Mouse (Mus musculus) MEL (cell line): ENCODE measurements around the gene Gm9945. TPM values are rescaled to one million over a fixed set of nuclear protein-coding genes. Genes with fewer than 3 reads are reported as not detected.

Experiments used
- DNase-seq: peaks from one replicate; pipeline ENCODE4 v3.0.0; 2011; ENCODE audit warnings: low read depth, low spot score
- H3K27ac ChIP-seq: 2 replicates; pipeline ENCODE4 v1.5.1; 2012; ENCODE audit warnings: low read depth, mild to moderate bottlenecking, control low read depth, low read length, moderate library complexity; ENCODE audit not compliant: control insufficient read depth
- H3K27me3 ChIP-seq, 2 experiments: fragments of 150-350 bp in 1 of 2; sonication (generic) in 1 of 2; 2 replicates each; pipeline ENCODE4 v1.6.1; 2012; ENCODE audit warnings: low read length in 2 of 2, mild to moderate bottlenecking in 2 of 2, improper control_type of control experiment in 1 of 2, moderate library complexity in 1 of 2; ENCODE audit not compliant: insufficient read depth in 2 of 2, control insufficient read depth in 1 of 2
- H3K36me3 ChIP-seq, 2 experiments: 2 replicates each; pipeline ENCODE4 v1.6.1; 2012 to 2014; ENCODE audit warnings: low read length in 2 of 2, improper control_type of control experiment in 1 of 2, inconsistent platforms in 1 of 2, mild to moderate bottlenecking in 1 of 2; ENCODE audit not compliant: insufficient read depth in 2 of 2, control insufficient read depth in 1 of 2
- H3K4me1 ChIP-seq, 2 experiments: fragments of 150-350 bp in 1 of 2; sonication (generic) in 1 of 2; 2 replicates each; pipeline ENCODE4 v1.6.1; 2012; ENCODE audit warnings: low read length in 2 of 2, improper control_type of control experiment in 1 of 2, mild to moderate bottlenecking in 1 of 2; ENCODE audit not compliant: insufficient read depth in 2 of 2, control insufficient read depth in 1 of 2
- H3K4me3 ChIP-seq, 2 experiments: fragments of 150-350 bp in 1 of 2; sonication (generic) in 1 of 2; 2 replicates each; pipeline ENCODE4 v1.5.1; 2012; ENCODE audit warnings: low read depth in 2 of 2, low read length in 2 of 2, mild to moderate bottlenecking in 2 of 2, moderate library complexity in 2 of 2, control low read depth in 1 of 2, improper control_type of control experiment in 1 of 2; ENCODE audit not compliant: control insufficient read depth in 1 of 2, insufficient read depth in 1 of 2
- H3K79me2 ChIP-seq: 2 replicates; pipeline ENCODE4 v1.6.1; 2012; ENCODE audit warnings: mild to moderate bottlenecking, low read length, moderate library complexity; ENCODE audit not compliant: control insufficient read depth, poor library complexity, insufficient read depth
- H3K9ac ChIP-seq: 2 replicates; pipeline ENCODE4 v1.6.1; 2012; ENCODE audit warnings: low read depth, mild to moderate bottlenecking, control low read depth, low read length, moderate library complexity; ENCODE audit not compliant: control insufficient read depth, poor library complexity, severe bottlenecking
- H3K9me3 ChIP-seq: fragments of 150-350 bp; sonication (generic); replicated peaks from 2 replicates; pipeline ENCODE4 v1.6.1; 2012; ENCODE audit warnings: mild to moderate bottlenecking, low read length, improper control_type of control experiment, moderate library complexity; ENCODE audit not compliant: insufficient read depth
- BHLHE40 ChIP-seq: IDR thresholded peaks from 2 replicates; pipeline ENCODE4 v1.6.1; 2012; ENCODE audit warnings: low read depth, mild to moderate bottlenecking, inconsistent platforms, low read length, improper control_type of control experiment, borderline replicate concordance
- ELF1 ChIP-seq: IDR thresholded peaks from 2 replicates; pipeline ENCODE4 v1.6.1; 2014; ENCODE audit warnings: low read depth, mild to moderate bottlenecking, inconsistent platforms, low read length, improper control_type of control experiment, moderate library complexity
- EP300 ChIP-seq, 2 experiments: IDR thresholded peaks; 2 replicates each; pipeline ENCODE4 v1.6.1; 2011; ENCODE audit warnings: improper control_type of control experiment in 2 of 2, low read length in 2 of 2, low read depth in 1 of 2, mild to moderate bottlenecking in 1 of 2
- ETS1 ChIP-seq: IDR thresholded peaks from 2 replicates; pipeline ENCODE4 v1.6.1; 2012; ENCODE audit warnings: low read depth, mild to moderate bottlenecking, inconsistent platforms, low read length, improper control_type of control experiment, moderate library complexity
- GABPA ChIP-seq: IDR thresholded peaks from 2 replicates; pipeline ENCODE4 v1.6.1; 2012; ENCODE audit warnings: low read depth, mild to moderate bottlenecking, inconsistent platforms, low read length, improper control_type of control experiment, moderate library complexity
- GATA1 ChIP-seq: IDR thresholded peaks from 2 replicates; pipeline ENCODE4 v1.6.1; 2011; ENCODE audit warnings: low read depth, low read length, improper control_type of control experiment
- MAFK ChIP-seq: IDR thresholded peaks from 2 replicates; pipeline ENCODE4 v1.6.1; 2011; ENCODE audit warnings: low read depth, mild to moderate bottlenecking, low read length, improper control_type of control experiment, borderline replicate concordance
- MEF2A ChIP-seq: IDR thresholded peaks from 2 replicates; pipeline ENCODE4 v1.6.1; 2014; ENCODE audit warnings: low read depth, mild to moderate bottlenecking, inconsistent platforms, low read length, improper control_type of control experiment; ENCODE audit not compliant: poor library complexity, insufficient replicate concordance, severe bottlenecking; ENCODE audit errors: extremely low read depth
- MXI1 ChIP-seq: IDR thresholded peaks from 2 replicates; pipeline ENCODE4 v1.6.1; 2011; ENCODE audit warnings: mild to moderate bottlenecking, low read depth, low read length, improper control_type of control experiment
- MYB ChIP-seq: IDR thresholded peaks from 2 replicates; pipeline ENCODE4 v1.6.1; 2011; ENCODE audit warnings: mild to moderate bottlenecking, low read depth, low read length, improper control_type of control experiment
- SIN3A ChIP-seq: IDR thresholded peaks from 2 replicates; pipeline ENCODE4 v1.6.1; 2012; ENCODE audit warnings: low read length, improper control_type of control experiment, inconsistent platforms
- SMC3 ChIP-seq: IDR thresholded peaks from 2 replicates; pipeline ENCODE4 v1.6.1; 2011; ENCODE audit warnings: low read depth, low read length, improper control_type of control experiment
- TAL1 ChIP-seq: IDR thresholded peaks from 2 replicates; pipeline ENCODE4 v1.6.1; 2012; ENCODE audit warnings: mild to moderate bottlenecking, inconsistent platforms, low read length, moderate library complexity, mixed read lengths
- TBP ChIP-seq: IDR thresholded peaks from 2 replicates; pipeline ENCODE4 v1.8.0; 2011; ENCODE audit warnings: low read depth, low read length, improper control_type of control experiment
- TCF12 ChIP-seq: IDR thresholded peaks from 2 replicates; pipeline ENCODE4 v1.6.1; 2014; ENCODE audit warnings: low read depth, mild to moderate bottlenecking, inconsistent platforms, low read length, improper control_type of control experiment, moderate library complexity
- USF1 ChIP-seq: IDR thresholded peaks from 2 replicates; pipeline ENCODE4 v1.6.1; 2014; ENCODE audit warnings: low read depth, mild to moderate bottlenecking, inconsistent platforms, low read length, improper control_type of control experiment, moderate library complexity
- ZMIZ1 ChIP-seq: IDR thresholded peaks from 2 replicates; pipeline ENCODE4 v1.6.1; 2012; ENCODE audit warnings: low read depth, mild to moderate bottlenecking, inconsistent platforms, low read length, improper control_type of control experiment, moderate library complexity
- polyA plus RNA-seq, 2 experiments: library from polyadenylated mRNA; stranded (reverse) in 1 of 2; unstranded in 1 of 2; fragments of >175 nt in 1 of 2; fragments of >200 nt in 1 of 2; gene quantifications; 2 replicates each; pipeline versions ENCODE4 v1.2.1 to v1.2.4; 2012; ENCODE audit warnings: low replicate concordance in 2 of 2, low read depth in 1 of 2; ENCODE audit not compliant: insufficient read length in 2 of 2, insufficient read depth in 1 of 2, missing spikeins in 1 of 2
- total RNA-seq: library from RNA; depleted of rRNA; stranded (reverse); fragments of 300-350 nt; gene quantifications from 2 replicates; pipeline ENCODE4 v1.2.3, GENCODE M21; 2012

Gm9945 gene
- total and polyA plus RNA-seq, 3 experiments: not detected

GRCm38 (mm10) chr11:53520122-53520978 is 40.4 kb downstream of the Gm9945 start (continued):
- TF ChIP-seq MAFK: no peak; the same call in 1 of the 2 replicates
- peak; percentile 52; the same call in 1 of the 2 replicates for TF ChIP-seq ELF1
- peak; percentile 83 for TF ChIP-seq TBP
- TF ChIP-seq ZMIZ1: peak; percentile 95
- peak; percentile 24; the same call in 1 of the 2 replicates for TF ChIP-seq MYB

DNA sequence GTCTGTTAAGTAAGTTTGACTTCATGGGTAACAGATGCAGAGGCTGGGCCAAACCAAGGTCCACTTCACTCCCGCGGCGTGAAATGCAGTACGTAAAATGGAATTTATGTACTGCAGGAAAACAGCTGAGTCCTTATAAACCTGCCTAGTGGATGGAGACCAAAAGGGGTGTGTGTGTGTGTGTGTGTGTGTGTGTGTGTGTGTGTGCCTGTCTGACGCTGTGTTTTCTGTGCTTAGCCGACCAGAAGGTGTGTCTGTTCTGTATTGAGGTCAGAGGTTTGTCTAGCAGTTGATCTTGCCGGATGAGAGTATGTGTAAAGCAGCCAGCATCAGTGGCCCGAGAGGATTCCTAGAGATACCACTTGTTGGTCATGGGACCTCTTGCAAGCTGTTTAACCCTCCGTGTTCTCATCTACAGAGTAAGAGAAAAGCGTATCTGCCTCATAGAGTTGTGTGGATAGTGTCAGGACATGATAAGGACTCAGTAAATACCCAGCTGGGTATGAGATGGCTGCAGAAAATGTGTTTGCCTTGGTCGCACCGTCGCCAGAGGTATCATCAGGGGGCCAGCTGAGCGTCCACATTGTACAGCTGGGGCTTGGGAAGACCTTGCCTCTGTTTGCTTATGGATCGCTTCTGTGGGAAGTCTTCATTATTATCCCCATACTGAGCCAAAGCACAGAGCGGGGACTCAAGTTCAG is 41.3 kb downstream of the Gm9945 start:
- Histone ChIP-seq H3K4me3 (peak overlapping the region; percentile 70 to 75), H3K79me2 (peaks cover 68% of the 10 kb centered on the region), H3K27ac (peak overlapping the region; percentile 98), H3K36me3 (peaks cover 6 to 54% of the 10 kb centered on the region in 2 experiments)
- peak; percentile 71 for TF ChIP-seq GATA1
- TF ChIP-seq ETS1: peak; percentile 83
- peak; percentile 57; the same call in 1 of the 2 replicates for TF ChIP-seq BHLHE40
- TF ChIP-seq EP300 (IDR thresholded peaks at IDR 0.05; ENCODE audit: low read depth in 1 of 2, low read length in 2 of 2): peak in 1 of 2 experiments; percentile 78; a peak in 2 of 4 replicates
- no peak for TF ChIP-seq SMC3
- no peak for TF ChIP-seq GABPA
- peak; percentile 82; the same call in 1 of the 2 replicates for TF ChIP-seq TCF12
- peak; percentile 50; the same call in 1 of the 2 replicates for TF ChIP-seq MXI1
- TF ChIP-seq USF1: peak; percentile 78
- TF ChIP-seq ELF1: 0 out of 2 replicates have a peak, but pooled peaks have one; percentile 10
- TF ChIP-seq TAL1: peak; percentile 45
- no peak for TF ChIP-seq MEF2A
- TF ChIP-seq MYB: peak; percentile 33
- peak; percentile 18; the same call in 1 of the 2 replicates for TF ChIP-seq SIN3A
- TF ChIP-seq, all 39 proteins: peak for 11
- Histone ChIP-seq H3K4me1 (peaks cover 27 to 58% of the 10 kb centered on the region in 2 experiments), H3K27me3 (no peaks in the 10 kb centered on the region), H3K9me3 (no peaks in the 10 kb centered on the region), H3K9ac (peak overlapping the region; percentile 95)
- DNase-seq: peak; percentile 87
